Mouse (Mus musculus) stomach, postnatal 0 days (tissue): ENCODE data around the gene Reps1.

Experiments used
- CTCF ChIP-seq: IDR thresholded peaks from 2 replicates; pipeline ENCODE4 v1.5.1; 2016; ENCODE audit warnings: antibody characterized with exemption, low read depth, mild to moderate bottlenecking, moderate library complexity
- EP300 ChIP-seq: optimal IDR thresholded peaks from 2 replicates; pipeline ENCODE3; 2016; ENCODE audit warnings: antibody characterized with exemption

GRCm38 (mm10) chr10:18056391-18056745 lies 707 bp downstream of the Reps1 start:
- no peak for TF ChIP-seq CTCF
- TF ChIP-seq EP300, result no peak
